Mouse (Mus musculus): ENCODE measurements around the gene Sult1c1.

The Sult1c1 gene

DNA sequence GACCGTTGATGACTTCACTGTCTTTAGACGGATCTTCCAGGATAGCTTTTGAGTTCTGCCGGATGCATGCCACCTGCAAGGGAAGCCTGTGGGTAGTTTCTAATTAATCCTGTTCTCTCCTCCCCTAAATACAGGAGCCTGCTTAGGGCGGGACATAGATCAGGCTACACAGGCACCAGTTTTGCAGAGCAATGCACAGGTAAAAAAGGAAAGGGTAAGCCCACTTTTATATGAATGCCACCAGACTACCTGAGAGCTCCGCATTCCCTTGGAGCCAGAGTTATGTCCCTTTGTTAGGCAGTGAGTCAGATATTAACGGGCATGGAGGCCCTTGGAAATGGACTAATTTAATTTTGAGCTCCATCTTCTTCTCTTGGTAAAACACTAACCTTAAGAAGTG is at the start of gene Sult1c1:
TSS of gene Sult1c1 (minus strand) at position 101 of the 400 bp plus-strand sequence.
- no peak for TF ChIP-seq GATA4 (IDR thresholded peaks at IDR 0.05; ENCODE audit: insufficient replicate concordance, low read length)

DNA sequence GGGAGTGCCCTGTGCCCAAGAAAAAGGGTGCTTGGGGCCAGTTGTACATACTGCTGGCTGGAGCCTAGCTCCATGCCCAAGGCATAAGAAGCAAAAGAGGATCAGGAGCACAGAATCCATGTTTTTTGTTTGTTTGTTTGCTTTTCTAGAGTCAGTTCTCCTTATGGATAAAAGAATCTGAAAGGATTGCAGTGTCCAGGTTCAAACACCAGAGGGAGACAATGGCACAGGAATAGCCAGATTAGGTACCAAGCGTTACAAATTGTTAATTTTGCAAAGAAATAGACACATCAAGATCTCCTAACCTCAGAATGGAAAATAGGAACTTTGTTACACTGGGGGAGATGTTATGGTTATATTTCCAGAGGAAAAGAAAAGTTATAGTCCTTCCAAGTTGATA is 23.7 kb upstream of the Sult1c1 start:
- TF ChIP-seq GATA4 (IDR thresholded peaks at IDR 0.05; ENCODE audit: insufficient replicate concordance, low read length), result no peak

DNA sequence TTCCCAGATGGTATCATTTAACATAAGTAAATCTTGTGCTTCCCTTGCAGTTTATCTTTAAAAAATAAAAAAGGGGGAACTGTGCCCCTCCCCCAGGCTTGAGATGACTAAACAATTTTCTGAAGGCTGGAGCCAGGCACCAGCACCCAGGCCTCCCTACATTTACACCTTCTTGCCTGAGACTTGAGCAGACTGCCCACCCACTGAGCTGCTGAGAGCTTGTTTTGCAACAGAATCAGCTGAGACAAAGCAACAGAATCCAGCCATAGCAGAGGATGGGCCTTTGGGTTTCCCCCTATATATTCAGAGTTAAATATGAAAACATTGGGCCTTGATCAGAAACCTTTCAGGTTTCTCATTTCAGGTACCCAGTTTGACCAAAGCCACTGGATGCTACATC is 20.7 kb upstream of the Sult1c1 start:
- no peak for TF ChIP-seq GATA4 (IDR thresholded peaks at IDR 0.05; ENCODE audit: insufficient replicate concordance, low read length)

DNA sequence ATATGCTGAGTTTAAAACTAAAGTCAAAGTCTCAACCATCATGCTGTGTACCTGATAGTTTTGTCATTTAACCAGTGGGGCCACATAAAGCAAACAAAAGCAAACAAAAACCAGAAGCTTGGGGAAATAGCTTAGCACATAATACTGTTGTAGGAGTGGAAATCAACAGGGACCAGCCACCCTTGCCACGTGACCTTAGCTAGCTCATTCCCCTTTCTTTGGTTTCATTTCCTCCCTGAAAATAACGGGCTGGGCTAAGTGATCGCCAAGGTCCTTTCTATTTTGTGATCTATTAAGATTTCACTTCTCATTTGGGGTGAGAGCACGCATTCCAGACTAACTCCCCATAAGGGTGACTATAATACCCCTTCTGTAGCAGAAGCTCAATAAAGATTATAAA is 13.0 kb upstream of the Sult1c1 start:
- no peak for TF ChIP-seq GATA4 (IDR thresholded peaks at IDR 0.05; ENCODE audit: insufficient replicate concordance, low read length)

DNA sequence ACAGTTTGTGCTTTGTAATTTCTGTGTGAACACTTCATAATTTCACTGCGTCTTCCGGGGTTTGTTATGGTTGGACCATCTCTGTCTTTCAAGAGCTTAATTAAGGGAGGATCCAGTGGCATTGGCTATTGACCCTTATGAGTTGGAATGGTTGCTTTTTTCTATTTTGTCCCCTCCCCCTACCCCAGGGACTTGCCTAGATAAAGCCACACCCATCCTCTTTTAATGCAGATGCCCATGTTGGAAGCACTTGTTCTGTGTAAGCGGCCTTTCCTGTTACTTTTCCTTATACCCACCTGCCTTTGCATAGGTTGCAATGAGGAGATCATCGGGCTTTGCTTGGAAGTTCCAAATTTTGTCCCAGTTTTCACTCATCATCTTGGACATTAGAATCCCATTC is 16.9 kb downstream of the Sult1c1 start:
- TF ChIP-seq GATA4 (IDR thresholded peaks at IDR 0.05; ENCODE audit: insufficient replicate concordance, low read length), result no peak

DNA sequence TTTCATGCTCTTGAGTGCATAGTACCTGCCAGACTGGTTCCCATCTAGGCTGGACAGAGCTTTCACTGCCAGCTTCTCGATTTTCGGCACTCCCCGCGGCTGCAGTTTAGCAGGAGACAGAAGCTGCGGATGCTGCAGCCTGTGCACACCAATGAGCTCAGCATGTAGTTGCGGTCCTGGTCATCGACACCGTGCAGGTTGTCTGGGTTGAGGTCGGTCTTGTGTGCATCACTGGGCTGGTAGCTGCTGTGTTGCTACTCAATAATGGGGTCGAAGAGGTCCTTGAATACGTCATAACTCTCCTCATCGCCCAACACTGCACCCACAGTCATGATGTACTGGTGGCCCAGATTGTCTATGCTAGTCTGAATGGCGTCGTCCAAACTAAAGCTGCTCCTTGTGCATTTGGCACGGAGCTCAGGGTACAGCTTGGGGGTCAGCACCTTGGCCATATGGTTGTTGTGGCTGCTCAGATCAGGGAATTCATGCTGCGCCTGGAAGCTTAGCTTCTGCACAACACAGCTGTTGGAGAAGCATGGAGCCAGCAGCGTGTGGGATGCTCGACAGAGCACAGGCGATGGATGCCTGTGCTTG is 48.8 kb downstream of the Sult1c1 start:
- TF ChIP-seq GATA4 (IDR thresholded peaks at IDR 0.05; ENCODE audit: insufficient replicate concordance, low read length), result no peak

DNA sequence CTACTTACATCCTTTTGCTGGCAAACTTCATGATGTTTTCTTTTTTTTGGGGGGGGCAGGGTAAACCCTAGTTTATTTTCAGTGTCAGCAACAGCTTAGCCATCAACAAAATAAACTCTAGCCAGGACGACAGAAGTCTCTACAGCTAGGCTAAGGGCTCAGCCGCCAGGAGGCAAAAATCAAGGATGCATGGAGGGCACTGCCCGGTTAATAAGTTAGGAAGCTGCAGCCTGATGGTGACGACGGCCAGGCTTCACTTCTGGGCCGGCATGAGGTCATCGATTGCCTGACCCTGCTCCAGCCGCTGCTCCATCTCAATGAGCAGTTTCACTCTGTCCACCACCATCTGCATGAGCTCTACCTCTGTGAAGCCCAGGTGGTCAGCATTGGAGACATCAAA is 49.7 kb downstream of the Sult1c1 start:
- no peak for TF ChIP-seq GATA4 (IDR thresholded peaks at IDR 0.05; ENCODE audit: insufficient replicate concordance, low read length)

All from liver, adult (tissue).